Mouse (Mus musculus) neural tube, embryonic 12.5 days (tissue): ENCODE results near the gene Gm10638. TPM values are rescaled to one million over a fixed set of nuclear protein-coding genes. Genes with fewer than 3 reads are reported as not detected.
A peak's percentile ranks its signal among the peaks of the same experiment; 100 is the strongest.

Experiments
- ATAC-seq: fragments of 200-750 bp; cut with Nextera tagmentation; 2 replicates; pipeline ENCODE4 v1.8.0; 2017; ENCODE audit warnings: low read depth, mild to moderate bottlenecking, moderate TSS enrichment, moderate library complexity; ENCODE audit not compliant: low FRiP score
- H3K27ac ChIP-seq: fragments of 300-500 bp; sonication (generic); 2 replicates; pipeline ENCODE4 v1.5.1; 2016
- H3K27me3 ChIP-seq: fragments of 300-500 bp; sonication (generic); replicated peaks from 2 replicates; pipeline ENCODE4 v1.6.1; 2016; ENCODE audit warnings: mild to moderate bottlenecking
- H3K36me3 ChIP-seq: fragments of 300-500 bp; sonication (generic); 2 replicates; pipeline ENCODE4 v1.6.1; 2016; ENCODE audit warnings: mild to moderate bottlenecking
- H3K4me1 ChIP-seq: fragments of 300-500 bp; sonication (generic); 2 replicates; pipeline ENCODE4 v1.6.1; 2016
- H3K4me2 ChIP-seq: fragments of 300-500 bp; sonication (generic); replicated peaks from 2 replicates; pipeline ENCODE4 v1.6.1; 2016; ENCODE audit warnings: mild to moderate bottlenecking
- H3K4me3 ChIP-seq: fragments of 300-500 bp; sonication (generic); 2 replicates; pipeline ENCODE4 v1.5.1; 2016
- H3K9ac ChIP-seq: fragments of 300-500 bp; sonication (generic); 2 replicates; pipeline ENCODE4 v1.6.1; 2016; ENCODE audit warnings: mild to moderate bottlenecking
- H3K9me3 ChIP-seq: fragments of 300-500 bp; sonication (generic); 2 replicates; pipeline ENCODE4 v1.6.1; 2016; ENCODE audit warnings: mild to moderate bottlenecking
- WGBS: fragments of 180-500 bp; shearing (Covaris S2); methylation state at CpG from one replicate; pipeline ENCODE4 v1.1.7; 2016; 5-methylcytosine and 5-hydroxymethylcytosine counted together
- polyA plus RNA-seq: library from polyadenylated mRNA; unstranded; fragments of >200 nt; fragmentation: Nextera tagmentation; extraction: Ambion mirVana; gene quantifications from 2 replicates; pipeline ENCODE4 v1.2.1, GENCODE M21; 2016

Gene Gm10638
- polyA plus RNA-seq, 1 experiment from 2014 or later, result 9.2 TPM

- ATAC-seq, result no peak
- WGBS, result 84% methylated on average over 7 of the region's 7 CpGs
- H3K4me2 ChIP-seq, result peak overlapping the region; percentile 3; the same call in 1 of the 2 replicates
These were observed 2.7 kb upstream of the Gm10638 start for GRCm38 (mm10) chr8:86742605-86743345.

GRCm38 (mm10) chr8:86744313-86745220 is 932 bp upstream of the Gm10638 start:
- peak overlapping the region; percentile 68 for H3K4me2 ChIP-seq
- no peaks in the 10 kb centered on the region for H3K36me3 ChIP-seq
- no peaks in the 10 kb centered on the region for H3K9me3 ChIP-seq
- peak overlapping the region; percentile 94; the same call in 1 of the 2 replicates for H3K27ac ChIP-seq
- no peak for ATAC-seq
- 4% methylated on average over 18 of the region's 18 CpGs for WGBS
- H3K4me3 ChIP-seq, result peak overlapping the region; percentile 88
- peak overlapping the region; percentile 99 for H3K9ac ChIP-seq
- peaks cover 25% of the 10 kb centered on the region for H3K4me1 ChIP-seq
- H3K27me3 ChIP-seq, result no peaks in the 10 kb centered on the region

More at GRCm38 (mm10) chr8:86742605-86743345, 2.7 kb upstream of the Gm10638 start:
- peaks cover 25% of the 10 kb centered on the region for H3K4me1 ChIP-seq
- H3K9ac ChIP-seq, result no peak overlapping the region
- H3K27ac ChIP-seq, result no peak overlapping the region
- no peaks in the 10 kb centered on the region for H3K27me3 ChIP-seq
- no peak overlapping the region for H3K4me3 ChIP-seq
- no peaks in the 10 kb centered on the region for H3K9me3 ChIP-seq
- no peaks in the 10 kb centered on the region for H3K36me3 ChIP-seq

DNA sequence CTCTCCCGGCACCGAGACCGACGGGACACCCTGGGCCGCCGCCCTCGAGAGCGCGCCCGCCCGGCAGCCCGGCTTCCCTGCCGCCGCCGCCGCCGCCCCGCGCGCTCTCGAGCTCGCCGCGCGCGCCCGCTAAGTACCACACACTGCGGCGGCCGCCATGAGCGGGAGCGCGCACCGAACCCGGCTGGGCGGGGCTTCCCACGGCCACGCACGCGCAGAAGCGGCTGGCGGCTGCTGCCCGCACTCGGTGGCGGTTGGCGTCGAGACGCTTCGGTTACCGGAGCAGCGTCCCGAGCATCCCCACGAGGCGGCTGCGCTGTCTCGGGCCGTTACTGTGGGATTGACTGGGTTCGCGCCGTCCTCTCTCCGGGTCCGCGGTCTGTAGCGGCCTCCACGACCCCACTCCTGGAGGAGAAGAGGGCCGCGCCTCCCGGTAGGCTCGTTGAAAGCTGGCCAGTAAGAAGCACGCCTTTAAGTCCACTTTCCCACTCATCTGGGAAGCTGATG is 489 bp downstream of the Gm10638 start:
- no peaks in the 10 kb centered on the region for H3K27me3 ChIP-seq
- peak; percentile 89 for ATAC-seq
- H3K27ac ChIP-seq, result peak overlapping the region; percentile 94
- peak overlapping the region; percentile 88 for H3K4me3 ChIP-seq
- no peaks in the 10 kb centered on the region for H3K36me3 ChIP-seq
- under 1% methylated on average over 65 of the region's 70 CpGs for WGBS
- no peaks in the 10 kb centered on the region for H3K9me3 ChIP-seq
- peaks cover 25% of the 10 kb centered on the region for H3K4me1 ChIP-seq
- H3K4me2 ChIP-seq, result peak overlapping the region; percentile 68
- peak overlapping the region; percentile 99 for H3K9ac ChIP-seq

GRCm38 (mm10) chr8:86746511-86746910 is 1.0 kb downstream of the Gm10638 start:
- Histone ChIP-seq H3K4me3 (peak overlapping the region; percentile 88), H3K9ac (peak overlapping the region; percentile 99), H3K4me1 (peaks cover 23% of the 10 kb centered on the region), H3K27ac (no peak overlapping the region; the same call in 1 of the 2 replicates), H3K36me3 (no peaks in the 10 kb centered on the region), H3K9me3 (no peaks in the 10 kb centered on the region), H3K27me3 (no peaks in the 10 kb centered on the region), H3K4me2 (peak overlapping the region; percentile 68)
- WGBS, result 2% methylated on average over 11 of the region's 11 CpGs
- ATAC-seq, result peak; percentile 43; the same call in 1 of the 2 replicates

DNA sequence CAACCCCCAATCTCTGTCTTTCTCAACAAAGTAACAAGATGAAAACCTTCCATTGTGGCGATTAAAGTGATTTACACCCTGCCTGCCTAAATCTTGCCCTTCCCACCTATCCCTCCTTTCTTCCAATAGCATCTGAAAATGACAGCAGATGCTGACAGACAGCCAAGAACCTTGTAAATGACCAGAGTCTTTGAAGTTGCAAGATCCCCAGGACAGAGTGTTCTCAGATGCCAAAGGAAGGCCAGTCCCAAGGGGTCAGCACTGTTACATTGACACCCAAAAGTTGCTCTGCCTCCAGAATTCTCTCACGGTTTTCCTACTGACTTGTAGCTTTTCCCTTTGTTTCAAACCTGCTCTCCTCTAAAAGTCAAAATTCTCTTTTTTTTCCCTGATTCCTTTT is 4.3 kb downstream of the Gm10638 start:
- no peaks in the 10 kb centered on the region for H3K36me3 ChIP-seq
- 47% methylated on average over 2 of the region's 2 CpGs for WGBS

DNA sequence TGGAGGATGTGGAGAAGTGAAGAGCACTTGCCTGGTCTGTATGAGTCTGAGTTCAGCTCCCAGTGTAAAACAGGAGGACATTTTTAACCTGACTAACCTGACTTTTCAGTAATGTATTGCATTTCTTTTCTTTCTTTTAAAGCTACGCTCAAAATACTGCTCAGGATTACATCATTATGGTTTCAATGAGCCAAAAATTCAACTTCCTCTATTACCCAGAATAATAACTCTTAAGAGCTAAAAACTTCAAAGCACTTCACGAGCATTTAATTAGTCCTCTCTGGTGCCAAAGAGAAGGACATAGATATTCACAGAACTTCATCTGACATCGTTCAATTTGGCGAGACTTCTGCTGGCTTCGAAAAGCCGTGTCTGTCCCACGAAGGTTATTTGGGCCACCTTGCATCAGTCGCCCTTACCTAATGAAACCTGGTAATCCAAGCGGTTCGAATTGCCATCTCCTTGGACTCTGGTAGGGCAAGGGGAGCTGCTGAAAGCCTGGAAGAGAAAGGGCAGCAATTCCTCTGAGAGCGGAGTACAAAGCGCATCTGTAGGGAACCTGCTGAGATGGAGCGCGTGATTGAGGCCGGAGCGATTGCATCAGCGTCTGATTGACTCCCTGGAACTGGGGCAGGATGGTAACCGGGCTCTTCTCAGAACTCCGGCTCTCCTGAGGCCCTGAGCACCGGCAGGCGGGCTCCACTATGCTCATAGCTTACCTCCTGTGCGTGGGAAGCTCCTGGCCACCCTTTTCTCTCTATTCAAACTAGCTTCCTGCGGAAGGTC is 11.6 kb downstream of the Gm10638 start:
- H3K27ac ChIP-seq, result no peak overlapping the region
- ATAC-seq, result no peak
- no peak overlapping the region for H3K9ac ChIP-seq
- WGBS, result 17% methylated on average over 23 of the region's 23 CpGs
- no peak overlapping the region for H3K4me3 ChIP-seq
- H3K36me3 ChIP-seq, result no peaks in the 10 kb centered on the region
- 0 out of 2 replicates have a peak, but pooled peaks cover 3% of the 10 kb centered on the region for H3K27me3 ChIP-seq
- H3K4me2 ChIP-seq, result peak overlapping the region; percentile 47
- H3K9me3 ChIP-seq, result no peaks in the 10 kb centered on the region
- 0 out of 2 replicates have a peak, but pooled peaks cover 3% of the 10 kb centered on the region for H3K4me1 ChIP-seq

More for the DNA sequence above, 4.3 kb downstream of the Gm10638 start:
- no peak for ATAC-seq
- Histone ChIP-seq H3K9me3 (no peaks in the 10 kb centered on the region), H3K9ac (no peak overlapping the region), H3K27ac (no peak overlapping the region), H3K27me3 (no peaks in the 10 kb centered on the region), H3K4me2 (no peak overlapping the region), H3K4me3 (no peak overlapping the region), H3K4me1 (peaks cover 8% of the 10 kb centered on the region; the same call in 1 of the 2 replicates)

GRCm38 (mm10) chr8:86758651-86759050 is 13.2 kb downstream of the Gm10638 start:
- WGBS, result 81% methylated on average over 3 of the region's 3 CpGs
- Histone ChIP-seq H3K27ac (no peak overlapping the region), H3K4me3 (no peak overlapping the region), H3K9me3 (no peaks in the 10 kb centered on the region), H3K4me2 (no peak overlapping the region), H3K4me1 (0 out of 2 replicates have a peak, but pooled peaks cover 3% of the 10 kb centered on the region), H3K27me3 (0 out of 2 replicates have a peak, but pooled peaks cover 3% of the 10 kb centered on the region), H3K36me3 (no peaks in the 10 kb centered on the region), H3K9ac (no peak overlapping the region)
- ATAC-seq, result no peak

GRCm38 (mm10) chr8:86759090-86759491 is 13.6 kb downstream of the Gm10638 start:
- H3K27ac ChIP-seq, result no peak overlapping the region
- H3K4me3 ChIP-seq, result no peak overlapping the region
- 65% methylated on average over 4 of the region's 4 CpGs for WGBS
- no peaks in the 10 kb centered on the region for H3K36me3 ChIP-seq
- H3K4me2 ChIP-seq, result no peak overlapping the region
- H3K27me3 ChIP-seq, result 0 out of 2 replicates have a peak, but pooled peaks cover 3% of the 10 kb centered on the region
- ATAC-seq, result no peak
- no peak overlapping the region for H3K9ac ChIP-seq
- 0 out of 2 replicates have a peak, but pooled peaks cover 3% of the 10 kb centered on the region for H3K4me1 ChIP-seq
- H3K9me3 ChIP-seq, result no peaks in the 10 kb centered on the region

- Histone ChIP-seq H3K9me3 (no peaks in the 10 kb centered on the region), H3K36me3 (no peaks in the 10 kb centered on the region), H3K9ac (no peak overlapping the region), H3K27me3 (0 out of 2 replicates have a peak, but pooled peaks cover 3% of the 10 kb centered on the region), H3K4me1 (0 out of 2 replicates have a peak, but pooled peaks cover 3% of the 10 kb centered on the region), H3K4me3 (no peak overlapping the region), H3K4me2 (no peak overlapping the region), H3K27ac (no peak overlapping the region)
- 85% methylated on average over 6 of the region's 6 CpGs for WGBS
- no peak for ATAC-seq
These were observed 15.2 kb downstream of the Gm10638 start for GRCm38 (mm10) chr8:86760746-86761145.

DNA sequence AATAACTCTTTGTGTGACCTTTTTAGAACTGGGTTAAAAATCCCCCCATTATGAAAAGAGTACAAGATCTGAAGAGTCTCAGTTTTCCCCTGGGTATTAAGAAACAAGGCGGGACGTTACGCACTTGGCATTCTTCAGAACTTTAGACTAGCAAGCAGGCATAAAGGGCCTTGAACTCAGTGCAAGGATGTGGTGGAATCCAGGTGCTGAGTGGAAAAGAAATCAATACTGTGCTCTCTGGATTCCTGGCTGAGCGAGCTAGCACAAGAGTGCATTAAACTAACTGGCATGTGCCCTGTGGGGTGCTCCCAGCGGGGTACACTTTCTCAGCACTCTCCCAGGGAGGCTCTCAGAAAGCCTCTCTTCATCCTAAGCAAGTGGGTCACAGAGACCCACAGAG is 17.3 kb downstream of the Gm10638 start:
- H3K4me1 ChIP-seq, result no peaks in the 10 kb centered on the region
- H3K9ac ChIP-seq, result no peak overlapping the region
- 65% methylated on average over 5 of the region's 5 CpGs for WGBS
- H3K27me3 ChIP-seq, result no peaks in the 10 kb centered on the region
- no peak overlapping the region for H3K27ac ChIP-seq
- no peak for ATAC-seq
- no peaks in the 10 kb centered on the region for H3K9me3 ChIP-seq
- no peak overlapping the region for H3K4me3 ChIP-seq
- H3K36me3 ChIP-seq, result no peaks in the 10 kb centered on the region
- H3K4me2 ChIP-seq, result no peak overlapping the region

DNA sequence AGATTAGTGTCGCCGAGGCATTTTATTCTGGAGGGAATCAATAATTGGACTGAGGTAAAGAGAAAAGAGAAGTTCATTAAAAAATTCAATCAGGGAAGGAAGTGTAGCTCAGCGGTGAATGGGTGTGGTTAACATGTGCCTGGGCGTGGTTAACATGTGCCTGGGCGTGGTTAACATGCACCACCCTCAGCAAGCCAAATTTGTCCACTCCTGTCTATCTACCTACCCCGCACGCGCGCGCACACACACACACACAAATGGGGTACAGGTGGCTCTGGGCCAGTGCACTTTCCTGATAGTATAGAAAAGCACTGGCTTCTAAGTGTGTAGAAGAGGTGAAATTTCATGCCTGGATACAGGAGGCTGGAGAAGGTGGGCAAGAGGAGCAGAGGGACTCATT is 19.7 kb downstream of the Gm10638 start:
- no peak for ATAC-seq
- H3K27me3 ChIP-seq, result no peaks in the 10 kb centered on the region
- WGBS, result 92% methylated on average over 10 of the region's 10 CpGs
- H3K27ac ChIP-seq, result no peak overlapping the region
- H3K36me3 ChIP-seq, result no peaks in the 10 kb centered on the region
- H3K9me3 ChIP-seq, result no peaks in the 10 kb centered on the region
- H3K4me3 ChIP-seq, result no peak overlapping the region
- H3K9ac ChIP-seq, result no peak overlapping the region
- no peaks in the 10 kb centered on the region for H3K4me1 ChIP-seq
- no peak overlapping the region for H3K4me2 ChIP-seq
